Mouse (Mus musculus) gastrocnemius, adult 2 months (tissue): ENCODE data around the gene Gpn1. TPM values are rescaled to one million over a fixed set of nuclear protein-coding genes. Genes with fewer than 3 reads are reported as not detected.
"Not testable (repeated sequence)": the region's sequence is repeated elsewhere in the genome, so short reads cannot be mapped to it uniquely, and the experiment has no call there.

Experiments used
- DNase-seq: peaks from one replicate; pipeline ENCODE4 v3.0.0; 2022
- H3K27ac ChIP-seq: fragments of 200-600 bp; 2 replicates; pipeline ENCODE4 v1.8.1; 2022; ENCODE audit warnings: mild to moderate bottlenecking
- H3K4me3 ChIP-seq: fragments of 200-600 bp; 2 replicates; pipeline ENCODE4 v1.8.1; 2022; ENCODE audit warnings: mild to moderate bottlenecking, moderate library complexity
- CTCF ChIP-seq: fragments of 200-600 bp; IDR thresholded peaks from 2 replicates; pipeline ENCODE4 v1.8.1; 2022; ENCODE audit warnings: antibody characterized with exemption, mild to moderate bottlenecking, moderate library complexity
- intact Hi-C: fragments of 180-260 bp; cut with DNase I; formaldehyde crosslinking; loops from one replicate; pipeline ENCODE4 v1.15.1; 2025
- total RNA-seq, 2 experiments: library from RNA; stranded (reverse); gene quantifications; 2 replicates each; pipeline ENCODE4 v1.2.3; 2021

The Gpn1 gene
- total RNA-seq, 2 experiments from 2014 or later = 16.7 to 18.7 TPM

DNA sequence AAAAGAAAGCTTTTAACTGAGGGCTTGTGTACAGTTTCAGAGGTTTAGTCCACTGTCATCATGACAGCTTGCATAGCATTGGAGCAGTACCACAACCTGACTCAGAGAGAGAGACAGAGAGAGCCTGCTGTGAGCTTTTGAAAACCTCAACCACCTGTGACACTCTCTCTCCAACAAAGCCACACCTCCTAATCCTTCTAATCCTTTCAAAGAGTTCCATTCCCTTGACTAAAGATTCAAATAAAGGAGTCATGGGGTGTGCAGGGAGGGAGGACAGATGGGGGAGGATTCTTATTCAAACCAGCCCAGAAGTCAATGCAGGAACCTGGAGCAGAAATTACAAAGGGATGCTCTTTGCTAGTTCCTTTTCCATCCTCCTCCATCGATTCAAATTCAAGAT is 2.5 kb upstream of the Gpn1 start:
- no peak overlapping the region for H3K4me3 ChIP-seq
- intact Hi-C loops = no loop called here
- H3K27ac ChIP-seq = no peak overlapping the region
- no peak for TF ChIP-seq CTCF
- no peak for DNase-seq

- intact Hi-C loops = no loop called here
- no peak overlapping the region for H3K4me3 ChIP-seq
- H3K27ac ChIP-seq = no peak overlapping the region
- no peak for TF ChIP-seq CTCF
- DNase-seq = no peak
Measured at GRCm38 (mm10) chr5:31504843-31505242, 10.3 kb downstream of the Gpn1 start.

DNA sequence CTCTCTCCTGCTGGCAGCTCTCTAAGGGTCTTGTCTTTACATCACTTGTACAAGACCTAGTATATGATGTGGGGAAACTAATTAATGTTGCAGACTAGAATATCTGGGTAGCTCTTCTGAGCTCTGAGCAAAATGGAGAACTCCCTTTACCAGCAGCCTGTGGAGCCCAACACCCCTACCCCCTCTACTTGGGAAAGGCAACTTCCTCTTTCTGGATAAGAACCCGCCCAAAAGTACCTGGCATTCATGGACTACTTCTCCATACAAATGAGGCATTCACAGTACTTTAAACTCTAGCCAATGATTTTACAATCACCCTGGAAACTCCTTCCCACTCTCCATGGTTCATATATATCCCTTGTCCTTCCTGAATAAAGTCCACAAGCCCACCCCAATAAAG is 17.9 kb downstream of the Gpn1 start:
- DNase-seq = no peak
- TF ChIP-seq CTCF = no peak
- intact Hi-C loops = no loop called here
- Histone ChIP-seq H3K27ac (no peak overlapping the region), H3K4me3 (no peak overlapping the region)

DNA sequence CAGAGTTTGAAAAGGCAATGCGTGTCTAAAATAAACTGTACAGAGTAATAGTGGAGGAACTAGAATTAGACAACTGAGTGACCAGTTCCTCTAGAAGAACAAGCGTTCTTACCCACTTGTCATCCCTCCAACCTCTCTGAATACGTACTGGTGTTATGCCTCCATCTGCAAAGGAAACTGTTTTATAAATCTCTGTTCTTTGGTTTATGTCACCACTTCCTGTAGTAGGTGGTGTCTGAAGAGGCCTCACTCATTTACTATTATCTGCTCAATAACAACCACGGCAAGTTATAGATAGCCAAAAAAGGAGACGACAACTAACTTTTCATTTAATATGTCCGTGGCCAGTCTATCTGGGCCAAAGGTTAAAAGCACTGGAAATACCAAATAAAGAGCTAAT is 26.0 kb downstream of the Gpn1 start:
- TF ChIP-seq CTCF = no peak
- no peak overlapping the region for H3K4me3 ChIP-seq
- no peak for DNase-seq
- H3K27ac ChIP-seq = no peak overlapping the region
- intact Hi-C loops = no loop called here

GRCm38 (mm10) chr5:31526354-31527116 is 32.0 kb downstream of the Gpn1 start, which contains the start of gene Slc4a1ap:
Slc4a1ap (plus strand) TSS chr5:31526995.
- DNase-seq = peak; percentile 80
- peak within 1 kb of the TSS; percentile 100 for H3K4me3 ChIP-seq
- TF ChIP-seq CTCF = no peak
- H3K27ac ChIP-seq = peak within 1 kb of the TSS; percentile 95
- intact Hi-C loops = no loop called here

DNA sequence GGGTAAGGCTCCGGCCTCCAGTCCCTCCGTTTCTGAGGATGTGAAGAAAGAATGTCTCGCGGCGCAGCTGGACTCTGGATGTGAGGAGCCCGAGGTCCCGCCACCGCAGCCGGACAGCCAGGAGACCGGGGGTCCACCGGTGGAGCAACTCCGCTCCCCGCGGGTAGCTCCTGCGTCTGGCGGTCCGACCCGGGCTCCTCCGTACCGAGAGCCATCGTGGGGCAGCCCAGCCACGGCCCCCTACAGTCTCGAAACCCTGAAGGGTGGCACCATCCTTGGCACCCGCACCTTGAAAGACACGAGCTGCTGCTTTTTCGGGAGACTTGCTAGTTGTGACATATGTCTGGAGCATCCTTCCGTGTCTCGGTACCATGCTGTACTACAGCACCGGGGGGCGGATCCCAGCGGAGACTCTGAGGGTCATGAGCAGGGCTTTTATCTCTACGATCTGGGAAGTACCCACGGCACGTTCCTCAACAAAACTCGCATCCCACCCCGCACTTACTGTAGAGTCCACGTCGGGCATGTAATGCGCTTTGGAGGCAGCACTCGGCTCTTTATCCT is 32.7 kb downstream of the Gpn1 start:
- no peak for TF ChIP-seq CTCF
- intact Hi-C loops = no loop called here
- Histone ChIP-seq H3K27ac (peak overlapping the region; percentile 95), H3K4me3 (peak overlapping the region; percentile 100)
- DNase-seq = no peak

DNA sequence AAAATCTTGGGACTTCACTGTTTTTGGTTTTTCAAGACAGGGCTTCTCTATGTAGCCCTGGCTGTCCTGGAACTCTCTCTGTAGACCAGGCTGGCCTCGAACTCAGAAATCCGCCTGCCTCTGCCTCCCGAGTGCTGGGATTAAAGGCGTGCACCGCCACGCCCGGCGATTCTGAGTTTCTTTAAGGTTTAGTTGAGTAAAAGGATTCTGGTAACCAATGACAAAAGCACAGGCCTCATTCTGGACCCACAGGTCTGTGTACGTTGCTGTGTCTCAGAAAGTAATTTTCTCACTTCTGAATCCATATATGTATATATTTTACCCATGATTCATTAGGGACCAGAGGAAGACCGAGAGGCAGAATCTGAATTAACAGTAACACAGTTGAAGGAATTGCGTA is 33.2 kb downstream of the Gpn1 start, which contains the start of gene Supt7l:
TSS of gene Supt7l (minus strand) at position 101 of the 400 bp plus-strand sequence.
- intact Hi-C loops, DNase-seq: not testable (repeated sequence)
- peak within 1 kb of the TSS; percentile 95 for H3K27ac ChIP-seq
- H3K4me3 ChIP-seq = peak within 1 kb of the TSS; percentile 100

GRCm38 (mm10) chr5:31528560-31528959 is 34.0 kb downstream of the Gpn1 start:
- intact Hi-C loops = no loop called here

DNA sequence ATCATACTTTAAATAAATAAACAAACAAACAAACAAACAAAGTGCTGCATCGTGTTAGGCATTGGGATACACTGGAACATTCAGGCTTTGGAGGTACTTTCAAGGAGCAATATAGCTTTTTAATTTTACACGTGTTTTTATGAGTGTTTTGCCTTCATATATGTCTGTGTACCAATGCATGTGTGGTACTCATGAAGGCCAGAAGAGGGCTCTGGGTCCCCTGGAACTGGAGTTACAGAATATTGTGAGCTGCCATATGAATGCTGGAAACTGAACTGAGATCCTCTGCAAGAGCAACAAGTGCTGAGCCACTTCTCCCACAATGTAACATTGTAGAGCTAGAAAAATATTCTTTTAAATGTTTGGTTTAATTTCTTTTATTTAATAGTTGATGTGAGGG is 40.7 kb downstream of the Gpn1 start:
- Histone ChIP-seq H3K4me3 (no peak overlapping the region), H3K27ac (no peak overlapping the region)
- no peak for DNase-seq
- intact Hi-C loops = no loop called here
- TF ChIP-seq CTCF = no peak

More at GRCm38 (mm10) chr5:31528560-31528959, 34.0 kb downstream of the Gpn1 start:
- no peak overlapping the region for H3K27ac ChIP-seq
- DNase-seq = no peak
- H3K4me3 ChIP-seq = no peak overlapping the region
- no peak for TF ChIP-seq CTCF

DNA sequence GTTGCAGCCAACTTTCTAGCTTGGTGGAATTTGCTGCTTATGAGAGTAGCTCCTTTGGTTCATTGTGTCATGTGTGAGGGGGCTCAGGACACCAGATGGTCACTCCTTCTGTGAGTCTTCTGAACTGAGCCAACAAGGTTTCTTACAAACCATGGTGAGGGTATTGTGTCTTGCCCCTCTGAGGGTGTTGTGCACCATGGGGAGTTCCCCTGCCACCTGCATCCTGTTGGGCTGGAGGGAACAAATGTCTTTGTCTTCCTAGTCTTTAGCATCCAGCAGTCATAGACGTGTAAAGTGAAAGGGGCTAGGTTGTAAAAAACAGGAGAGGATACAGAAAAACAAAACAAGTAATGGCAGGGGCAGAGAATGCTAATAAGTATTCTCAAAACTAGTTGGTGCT is 64.9 kb downstream of the Gpn1 start:
- TF ChIP-seq CTCF = no peak
- intact Hi-C loops = no loop called here

GRCm38 (mm10) chr5:31560352-31560751 is 65.8 kb downstream of the Gpn1 start:
- no peak overlapping the region for H3K27ac ChIP-seq
- intact Hi-C loops = no loop called here
- TF ChIP-seq CTCF = no peak
- no peak for DNase-seq
- H3K4me3 ChIP-seq = no peak overlapping the region

More for the DNA sequence above, 64.9 kb downstream of the Gpn1 start:
- no peak overlapping the region for H3K4me3 ChIP-seq
- no peak for DNase-seq
- no peak overlapping the region for H3K27ac ChIP-seq

DNA sequence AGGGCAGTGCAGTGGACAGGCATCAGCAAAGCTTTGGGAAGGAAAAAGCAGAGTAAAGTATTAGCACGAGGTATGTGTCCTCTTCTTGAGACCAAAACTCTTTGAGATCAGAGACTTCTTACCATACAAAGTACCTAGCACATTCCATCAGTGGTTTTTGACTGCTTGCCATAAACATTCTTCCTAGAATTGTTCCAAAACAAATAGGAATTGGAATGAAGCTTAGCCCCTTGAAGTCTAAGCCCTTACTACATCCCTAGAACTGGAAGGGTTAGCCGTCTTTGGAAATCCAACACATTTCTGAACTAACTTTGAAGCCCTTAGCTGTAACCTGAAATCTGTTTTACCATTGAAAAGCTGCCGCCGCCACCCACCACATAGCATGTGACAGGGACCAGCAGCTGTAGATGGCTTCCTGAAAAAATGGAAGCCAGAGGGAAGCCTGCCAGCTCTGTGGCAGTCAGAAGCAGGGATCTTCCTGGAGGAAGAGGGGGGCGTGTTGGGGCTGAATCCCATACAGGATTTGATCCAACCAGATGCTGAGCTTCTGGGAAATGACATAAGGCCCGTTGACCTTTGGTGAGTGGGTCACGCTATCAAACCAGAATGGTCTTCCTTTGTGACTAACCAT is 67.6 kb downstream of the Gpn1 start:
- H3K4me3 ChIP-seq = no peak overlapping the region
- peak; percentile 46 for DNase-seq
- intact Hi-C loops = loop anchor here (2.0 kb wide), 1 partner anchor 51 kb away; no protein-coding TSS in a partner anchor
- H3K27ac ChIP-seq = peak overlapping the region; percentile 71
- TF ChIP-seq CTCF = no peak

Other genes with a start within 250 kb of the Gpn1 start
- 1 to 10 TPM; 1.5 to 2.0 TPM for gene Krtcap3, start 243.1 kb upstream of the Gpn1 start, total RNA-seq
- 10 to 100 TPM; 26.0 to 34.8 TPM for gene Ift172, start 203.6 kb upstream of the Gpn1 start, total RNA-seq
- gene Fndc4, start 198.7 kb upstream of the Gpn1 start, total RNA-seq = 1 to 10 TPM; 1.2 to 3.2 TPM
- not detected for gene Gckr, start 197.3 kb upstream of the Gpn1 start, total RNA-seq
- gene Zfp512, start 42.3 kb upstream of the Gpn1 start, total RNA-seq = 10 to 100 TPM; 12.3 to 14.0 TPM
- gene 4930548H24Rik, start 9.0 kb upstream of the Gpn1 start, total RNA-seq = under 1 TPM in 1 of 2 experiments, not detected in 1; 0.10 TPM
- 10 to 100 TPM; 20.5 to 25.7 TPM for gene Slc4a1ap, start 32.3 kb downstream of the Gpn1 start, total RNA-seq
- gene Supt7l, start 33.1 kb downstream of the Gpn1 start, total RNA-seq = 10 to 100 TPM in 1 of 2 experiments, 1 to 10 TPM in 1; 9.6 to 12.5 TPM
- gene Mrpl33, start 102.2 kb downstream of the Gpn1 start, total RNA-seq = 100 to 1,000 TPM; 221 to 296 TPM
- 1 to 10 TPM; 3.9 to 5.9 TPM for gene Rbks, start 202.9 kb downstream of the Gpn1 start, total RNA-seq
- gene Babam2, start 202.9 kb downstream of the Gpn1 start, total RNA-seq = 10 to 100 TPM; 30.2 TPM